Mouse (Mus musculus): ENCODE data around the gene Errfi1.

- TF ChIP-seq GATA1 (IDR thresholded peaks at IDR 0.05; ENCODE audit: low read length) (no peak), TAL1 (IDR thresholded peaks at IDR 0.05; ENCODE audit: low read length) (no peak)
Measured at GRCm38 (mm10) chr4:150900486-150900885, 46.8 kb downstream of the Errfi1 start.
